Mouse (Mus musculus): Measurements from ENCODE around the gene Hsd17b13. TPM values are rescaled to one million over a fixed set of nuclear protein-coding genes. Genes with fewer than 3 reads are reported as not detected.
A peak's percentile ranks its signal among the peaks of the same experiment; 100 is the strongest.
"Not testable (repeated sequence)": the region's sequence is repeated elsewhere in the genome, so short reads cannot be mapped to it uniquely, and the experiment has no call there.

Hsd17b13 gene
- under 1 TPM; 0.30 to 0.44 TPM for total RNA-seq (2021)
- long read RNA-seq, experiment 1, partial matches to known transcripts: 1 of 1 reads
- long read RNA-seq, experiment 1, other reads (novel, unspliced or antisense): 0 of 1 reads
- long read RNA-seq, experiment 2, partial matches to known transcripts: 1 of 1 reads
- long read RNA-seq, experiment 2, other reads (novel, unspliced or antisense): 0 of 1 reads

DNA sequence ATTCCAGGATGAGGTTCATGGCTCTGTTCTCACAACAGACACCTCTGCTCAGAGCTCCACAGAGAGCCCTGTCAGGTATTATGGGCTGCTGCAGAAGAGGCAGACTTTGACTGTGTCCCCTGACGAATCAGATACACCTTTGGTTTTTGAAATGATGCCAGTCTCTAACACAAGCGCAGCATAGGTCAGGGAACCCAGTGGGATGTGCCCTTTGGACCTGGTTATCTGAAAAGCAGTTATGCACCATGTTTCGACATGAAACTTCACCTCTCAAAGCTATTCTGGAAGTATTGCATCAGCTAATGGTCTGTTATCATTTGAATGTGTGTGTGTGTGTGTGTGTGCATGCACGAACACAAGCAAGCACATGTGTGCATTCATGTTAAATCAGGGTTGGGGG lies at the start of gene Hsd17b13:
Hsd17b13 (minus strand) TSS at position 114 of the 400 bp plus-strand sequence.
- DNase-seq (ENCODE audit: low spot score in 2 of 2): no peak

DNA sequence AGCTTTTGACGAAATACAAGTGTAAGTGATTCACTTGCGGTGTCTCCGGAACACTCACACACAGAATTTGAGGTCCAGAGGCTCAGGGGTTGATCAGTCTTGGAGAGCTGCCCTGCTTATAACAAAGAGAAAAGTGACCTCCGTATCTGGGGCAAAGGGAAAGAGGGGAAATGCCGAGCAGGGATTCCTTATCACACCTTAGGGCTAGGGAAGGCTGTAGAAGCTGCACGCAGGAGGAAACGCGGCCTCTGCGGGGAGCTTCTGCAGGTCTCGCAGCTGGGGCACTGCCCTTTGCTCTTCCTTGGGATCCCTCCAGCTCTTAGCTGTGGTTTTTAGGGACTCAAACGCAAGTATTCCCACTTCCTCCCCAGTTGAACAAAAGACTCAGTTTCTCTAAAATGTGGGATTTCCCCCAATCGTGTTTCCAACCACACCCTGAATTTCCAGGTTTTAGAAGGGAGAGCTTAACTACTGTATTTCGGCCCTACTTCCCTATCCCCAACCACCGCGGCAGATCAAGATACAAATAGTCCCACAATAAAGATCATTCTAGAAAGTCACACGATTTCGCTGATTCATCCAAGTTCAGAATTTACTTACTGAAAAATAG lies 48.1 kb upstream of the Hsd17b13 start:
- DNase-seq (ENCODE audit: low spot score in 2 of 2): no peak

GRCm38 (mm10) chr5:104024762-104025161 lies 47.6 kb upstream of the Hsd17b13 start:
- DNase-seq (ENCODE audit: low spot score in 2 of 2): no peak

DNA sequence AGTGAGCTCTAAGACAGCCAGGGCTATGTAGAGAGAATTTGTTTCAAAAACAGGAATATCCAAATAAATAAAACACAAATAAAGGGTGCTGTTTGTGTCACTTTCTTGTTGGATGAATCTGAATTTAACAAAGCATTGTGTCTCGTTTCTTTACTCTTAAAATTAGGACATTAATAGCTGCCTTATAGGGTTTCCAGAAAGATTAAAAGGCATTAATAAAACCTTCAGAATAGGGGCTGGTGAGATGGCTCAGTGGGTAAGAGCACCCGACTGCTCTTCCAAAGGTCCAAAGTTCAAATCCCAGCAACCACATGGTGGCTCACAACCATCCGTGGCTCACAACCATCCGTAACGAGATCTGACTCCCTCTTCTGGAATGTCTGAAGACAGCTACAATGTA lies 47.0 kb upstream of the Hsd17b13 start:
- not testable (repeated sequence) for DNase-seq (ENCODE audit: low spot score in 2 of 2)

DNA sequence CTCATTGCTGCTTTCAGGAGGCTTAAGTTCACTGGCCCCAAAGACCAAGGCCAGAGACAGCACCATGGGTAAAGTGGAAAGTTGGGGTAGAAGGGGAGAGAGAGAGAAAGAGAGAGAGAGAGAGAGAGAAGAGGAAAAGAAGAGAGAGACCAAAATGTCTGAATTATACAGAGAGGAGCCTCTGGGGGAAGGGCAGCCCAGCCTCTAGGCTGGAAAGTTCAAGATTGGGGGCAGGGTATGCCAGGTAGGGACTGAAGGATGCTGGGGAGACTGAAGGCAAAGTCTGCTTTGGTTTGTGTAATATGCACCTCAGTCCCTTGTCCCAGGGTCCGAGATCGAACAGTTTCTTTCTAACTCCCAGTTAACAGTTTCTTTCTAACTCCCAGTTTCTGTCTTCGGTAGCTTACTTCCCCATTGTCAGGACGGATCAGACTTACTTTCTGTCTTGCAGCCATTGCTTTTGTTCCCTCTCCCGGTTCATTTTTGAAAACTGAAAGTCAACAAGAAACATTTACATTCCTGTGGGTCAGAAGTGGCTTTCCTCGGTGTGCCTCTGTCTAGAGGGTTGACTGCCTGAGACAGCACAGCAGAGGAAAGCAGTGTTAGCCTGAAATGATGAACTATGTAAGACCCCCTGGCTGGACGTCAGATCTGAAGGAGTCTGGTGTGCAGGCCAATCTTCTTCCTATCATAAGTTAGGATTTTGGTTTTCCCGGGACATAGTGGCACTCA lies 46.2 kb upstream of the Hsd17b13 start:
- DNase-seq (ENCODE audit: low spot score in 2 of 2): no peak

DNA sequence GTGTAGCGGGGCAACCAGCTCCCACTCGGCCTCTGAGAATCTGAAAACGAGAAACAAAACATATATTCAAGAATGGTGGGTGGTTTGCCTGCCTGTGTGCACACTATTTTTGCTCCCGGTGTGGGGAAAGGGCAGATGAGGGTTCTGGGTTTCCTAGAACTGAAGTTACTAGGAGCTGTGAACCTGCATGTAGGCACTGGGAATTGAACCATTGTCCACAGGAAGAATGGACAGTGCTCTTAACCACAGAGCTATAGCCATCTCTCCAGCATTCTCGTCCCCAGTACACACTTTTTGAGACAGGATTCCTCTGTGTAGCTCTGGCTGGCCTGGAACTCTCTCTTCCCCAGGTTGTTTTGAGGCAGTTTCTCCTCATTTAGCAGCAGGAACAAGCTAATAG lies 45.3 kb upstream of the Hsd17b13 start:
- no peak for DNase-seq (ENCODE audit: low spot score in 2 of 2)

DNA sequence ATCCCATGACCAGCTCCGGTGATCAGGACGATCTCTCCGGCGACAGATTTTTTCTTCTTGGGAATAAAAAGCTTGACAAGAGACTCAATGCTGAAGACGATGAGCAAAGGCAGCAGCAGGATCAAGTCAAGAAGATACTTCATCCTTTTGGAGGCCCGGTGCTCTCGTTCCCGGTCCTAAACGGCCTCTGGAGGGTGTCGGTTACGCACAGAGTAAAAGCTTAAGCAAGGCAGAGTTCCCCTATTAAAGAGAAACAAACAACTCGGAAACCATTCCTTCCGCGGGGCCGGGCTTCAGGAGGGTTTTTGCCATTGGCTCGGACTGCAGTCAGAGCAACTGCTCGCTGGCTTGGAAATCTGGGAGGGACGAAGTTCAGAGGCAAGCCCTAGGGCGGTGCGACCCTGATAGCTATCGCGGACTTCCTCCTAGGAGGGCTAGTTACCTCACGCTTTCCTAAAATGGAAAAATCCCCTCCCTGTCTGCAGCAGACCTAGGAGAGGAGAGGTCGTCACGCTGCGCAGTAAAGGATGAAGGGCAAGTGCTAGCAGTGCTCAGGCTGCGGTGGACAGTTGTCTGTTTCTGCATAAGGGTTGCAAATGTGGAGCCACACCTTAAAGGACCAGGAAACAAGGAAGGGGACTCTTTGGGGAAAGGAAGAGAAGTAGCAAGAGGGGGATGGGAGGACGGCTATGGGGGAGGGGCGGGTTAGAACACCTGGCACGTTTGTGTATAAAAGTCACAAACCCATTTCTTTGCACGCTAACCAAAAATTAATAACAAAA lies 44.6 kb upstream of the Hsd17b13 start, which contains the start of gene Hsd17b11:
Hsd17b11 (minus strand) TSS at position 323 of the 782 bp plus-strand sequence.
- DNase-seq (ENCODE audit: low spot score in 2 of 2): peak; percentile 61 to 71

DNA sequence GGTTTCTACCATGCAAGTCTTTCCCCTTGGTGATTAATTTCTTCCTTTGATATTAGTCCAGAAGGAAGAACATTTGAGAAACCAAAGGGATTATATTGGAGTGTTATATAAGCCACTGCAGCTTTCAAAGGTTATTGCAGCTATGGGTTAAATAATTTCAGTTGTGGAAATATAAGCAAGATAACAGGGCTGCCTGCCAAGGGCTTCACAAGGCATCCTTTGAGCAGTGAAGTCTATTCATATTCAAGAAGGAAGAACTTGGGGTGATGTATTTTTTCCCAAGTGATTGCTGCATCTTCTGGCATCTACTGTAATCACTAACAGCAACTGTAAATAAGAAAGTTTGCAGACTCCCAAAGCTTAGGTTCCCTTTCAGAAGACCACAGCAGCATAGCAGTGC lies 34.2 kb upstream of the Hsd17b13 start:
- DNase-seq (ENCODE audit: low spot score in 2 of 2): no peak

- DNase-seq (ENCODE audit: low spot score in 2 of 2): no peak
Observed at GRCm38 (mm10) chr5:104010261-104010660, 33.1 kb upstream of the Hsd17b13 start.

- DNase-seq (ENCODE audit: low spot score in 2 of 2): no peak
Observed at GRCm38 (mm10) chr5:104009421-104009820, 32.2 kb upstream of the Hsd17b13 start.

DNA sequence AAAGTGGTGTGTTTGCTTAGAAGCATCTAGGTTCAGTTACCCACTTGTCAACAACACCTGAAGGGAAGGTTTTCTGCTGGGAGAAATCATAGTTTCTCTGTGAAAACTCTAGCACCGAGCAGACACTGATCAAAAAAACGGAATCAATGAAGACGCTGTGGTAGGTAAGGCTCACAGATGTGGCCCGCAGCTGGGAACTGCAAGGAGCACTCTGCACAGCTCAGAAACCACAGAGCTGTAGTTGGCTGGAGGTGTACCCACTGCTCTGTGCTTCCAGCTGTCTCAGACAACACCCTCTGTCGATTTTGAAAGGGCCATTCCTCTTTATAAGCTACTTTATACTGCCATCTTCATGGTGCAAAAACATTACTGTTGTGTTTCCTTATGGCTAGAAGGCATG lies 30.6 kb upstream of the Hsd17b13 start:
- no peak for DNase-seq (ENCODE audit: low spot score in 2 of 2)

DNA sequence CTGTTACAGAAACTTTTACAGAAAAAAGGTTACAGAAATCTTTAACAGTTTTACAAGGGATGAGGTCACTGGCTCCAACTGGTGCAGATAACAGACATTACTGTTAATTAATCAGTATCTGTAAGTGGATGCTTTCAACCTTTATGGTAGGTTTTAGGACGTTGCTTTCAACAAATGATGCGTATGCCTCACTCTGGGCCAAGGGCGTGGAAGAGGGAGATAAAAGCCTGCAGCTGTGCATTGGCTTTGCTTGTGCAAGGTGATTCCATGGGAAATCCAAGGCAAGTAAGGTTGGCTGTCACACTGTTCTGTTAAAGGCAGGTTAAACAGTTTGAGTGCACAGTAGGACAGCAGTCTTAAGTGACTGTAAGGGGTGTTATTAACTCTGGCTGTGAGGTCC lies 29.6 kb upstream of the Hsd17b13 start:
- DNase-seq (ENCODE audit: low spot score in 2 of 2): no peak

DNA sequence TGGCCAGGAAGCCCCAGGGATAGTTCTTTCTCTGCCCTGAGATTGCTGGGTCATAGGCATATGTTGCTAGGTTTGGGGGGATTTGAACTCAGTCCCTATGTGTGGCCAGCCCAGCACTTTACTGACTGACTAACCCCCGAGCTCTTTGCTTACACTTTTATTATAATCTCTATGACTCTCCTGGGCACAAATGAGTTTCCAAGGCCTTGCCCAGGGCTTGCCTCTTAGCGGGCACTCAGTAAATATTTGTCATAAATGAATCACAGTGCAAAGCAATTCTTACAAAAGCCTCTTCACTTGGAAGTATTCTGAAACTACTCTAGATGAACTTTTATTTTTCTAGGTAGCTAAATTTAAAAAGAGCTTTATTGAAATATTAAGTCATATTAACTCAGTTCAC lies 26.7 kb upstream of the Hsd17b13 start:
- no peak for DNase-seq (ENCODE audit: low spot score in 2 of 2)

DNA sequence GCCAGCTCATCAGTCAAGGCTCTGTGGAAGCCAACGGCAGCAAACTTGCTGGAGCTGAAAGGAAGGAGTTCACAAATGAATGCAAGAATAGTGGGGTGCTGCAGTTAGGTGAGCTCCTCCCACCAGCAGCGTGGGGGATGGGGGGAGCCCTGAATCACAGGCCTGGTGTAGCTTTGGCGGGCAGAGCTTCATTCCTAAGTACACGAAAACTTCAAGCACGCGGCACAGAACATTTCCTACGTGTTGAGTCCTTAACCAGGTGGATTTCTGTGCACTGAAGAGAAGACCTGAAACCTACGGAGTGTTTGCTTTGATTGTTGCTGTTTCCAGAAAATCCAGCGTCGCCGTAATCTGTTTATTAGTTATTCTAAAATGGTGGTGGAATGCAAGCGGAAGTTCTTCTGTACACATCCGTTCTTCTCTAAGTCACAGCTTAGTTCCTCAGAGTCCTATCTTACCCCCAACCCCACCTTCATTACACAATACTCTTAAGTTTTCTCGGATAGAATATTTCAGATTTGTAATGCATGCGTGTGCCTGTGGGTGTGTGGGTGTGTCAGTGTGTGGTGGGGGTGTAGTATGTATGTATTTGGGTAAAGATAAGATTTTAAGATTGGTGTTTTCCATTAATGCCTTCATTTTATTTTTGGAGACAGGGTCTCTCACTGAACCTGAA lies 26.2 kb upstream of the Hsd17b13 start:
- no peak for DNase-seq (ENCODE audit: low spot score in 2 of 2)

GRCm38 (mm10) chr5:104002549-104003255 lies 25.5 kb upstream of the Hsd17b13 start:
- DNase-seq (ENCODE audit: low spot score in 2 of 2): no peak

- peak; percentile 79 to 86 for DNase-seq (ENCODE audit: low spot score in 2 of 2)
Observed at GRCm38 (mm10) chr5:103999738-104000137, 22.5 kb upstream of the Hsd17b13 start.

DNA sequence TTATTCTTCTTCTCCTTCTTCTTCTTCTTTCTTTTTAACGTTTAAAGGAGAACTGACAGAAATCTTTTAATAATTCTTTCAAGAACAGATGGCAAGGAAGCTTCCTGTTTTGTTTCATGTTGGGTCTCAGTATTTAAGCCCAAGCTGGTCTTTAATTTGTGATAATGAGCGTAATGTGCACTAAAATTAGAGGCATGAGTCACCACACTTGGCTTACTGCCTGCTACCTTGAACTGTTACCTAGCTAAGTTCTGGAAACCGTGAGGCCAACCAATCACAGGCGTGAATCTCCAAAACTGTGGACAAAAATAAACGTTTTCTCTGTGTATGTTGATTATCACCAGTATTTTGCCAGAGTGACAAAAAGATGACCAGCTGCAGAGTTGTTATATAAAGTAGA lies 21.5 kb upstream of the Hsd17b13 start:
- DNase-seq (ENCODE audit: low spot score in 2 of 2): no peak

DNA sequence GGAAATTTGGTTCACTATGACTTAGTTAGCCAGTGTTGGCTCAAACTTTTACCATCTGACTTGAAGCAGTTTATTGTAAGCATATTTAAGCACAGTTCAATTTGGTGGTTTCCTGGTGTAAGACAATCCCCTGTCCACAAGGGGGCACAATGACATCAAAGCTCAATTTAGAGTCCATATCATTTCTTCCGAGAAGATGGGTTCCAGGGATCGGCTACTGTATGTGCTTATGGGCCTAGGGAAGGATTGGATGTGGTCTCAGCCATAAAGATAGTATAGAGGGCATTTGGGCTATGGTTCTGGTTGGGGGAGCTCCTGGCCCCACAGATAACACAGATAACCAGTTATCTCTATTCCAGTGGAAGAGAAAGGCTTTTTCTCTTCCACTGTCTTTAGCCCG lies 18.0 kb upstream of the Hsd17b13 start:
- DNase-seq (ENCODE audit: low spot score in 2 of 2): peak; percentile 18 to 33

DNA sequence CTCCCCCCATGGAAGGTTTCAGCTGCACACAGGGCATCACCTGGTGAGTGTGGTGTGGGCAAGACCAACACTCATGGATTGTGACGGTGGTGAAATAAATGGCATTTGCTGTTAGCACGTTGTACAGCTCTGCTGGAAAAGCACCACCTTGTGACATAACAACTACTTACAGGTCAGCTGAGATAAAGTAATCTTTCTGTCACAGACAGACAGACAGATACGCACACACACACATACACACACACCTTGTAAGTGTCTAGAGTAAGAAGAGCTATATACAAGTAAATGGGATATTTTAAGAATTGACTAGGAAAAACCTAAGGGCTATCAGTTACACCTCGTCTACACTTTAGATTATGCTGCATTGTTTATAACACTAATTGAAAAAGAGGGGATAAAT lies 17.5 kb upstream of the Hsd17b13 start:
- DNase-seq (ENCODE audit: low spot score in 2 of 2): no peak

DNA sequence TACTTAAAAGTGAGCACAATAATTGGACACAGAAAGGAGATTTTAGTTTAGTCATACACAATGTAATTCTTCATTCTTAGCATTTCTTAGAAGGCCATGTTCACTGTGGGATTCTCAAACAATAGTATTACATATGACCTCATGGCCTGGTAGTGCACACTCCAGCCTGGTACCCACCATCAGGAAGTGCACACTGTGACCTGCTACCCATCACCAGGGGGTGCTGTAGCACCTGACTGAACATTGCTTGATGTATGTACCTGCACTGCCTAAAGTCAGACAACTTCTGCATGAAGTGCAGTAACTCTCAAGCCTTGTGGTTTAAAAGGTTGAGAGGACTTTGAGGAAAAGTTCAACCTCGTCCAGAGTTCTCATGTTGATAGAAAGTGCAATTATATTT lies 16.4 kb upstream of the Hsd17b13 start:
- DNase-seq (ENCODE audit: low spot score in 2 of 2): no peak
